ENCODE assay signal across 15 mouse cellular contexts in genomic region chr2:166559531-166559930, GRCm38 (mm10).
DNase-seq lines count a peak whose midpoint lies in the region; ATAC-seq and TF ChIP-seq lines count a peak whose summit lies in the region.
"Had no signal": no experiment of that assay in that cellular context is flagged by ENCODE, and none has a peak within 500 bp of the region (broad histone marks: within the 10 kb centered on the region; RNA-seq: fewer than 3 reads in every experiment).

No protein-coding gene starts in this region.

- H3K9me3 ChIP-seq in liver, postnatal 0 days (ENCODE audit: low read length) = no peaks in the 10 kb centered on the region
- no peaks in the 10 kb centered on the region for H3K9me3 ChIP-seq in hindbrain, embryonic 13.5 days
- H3K9me3 ChIP-seq in neural tube, embryonic 11.5 days (ENCODE audit: control insufficient read depth, low read length) = no peaks in the 10 kb centered on the region

- H3K36me3 ChIP-seq in liver, postnatal 0 days (replicated peaks; ENCODE audit: insufficient read depth, low read length) = no peaks in the 10 kb centered on the region
- H3K36me3 ChIP-seq in hindbrain, embryonic 13.5 days = no peaks in the 10 kb centered on the region
- H3K36me3 ChIP-seq in neural tube, embryonic 11.5 days (ENCODE audit: control insufficient read depth, insufficient read depth, low read length) = no peaks in the 10 kb centered on the region

- peak; percentile 7; the same call in 1 of the 2 replicates for TF ChIP-seq EP300 in liver, postnatal 0 days (IDR thresholded peaks at IDR 0.05; ENCODE audit: low read depth)

- peaks cover 6% of the 10 kb centered on the region; the same call in 1 of the 2 replicates for H3K4me1 ChIP-seq in liver, postnatal 0 days (ENCODE audit: insufficient read depth)
- peaks cover 27% of the 10 kb centered on the region for H3K4me1 ChIP-seq in hindbrain, embryonic 13.5 days (replicated peaks)
- peaks cover 17% of the 10 kb centered on the region for H3K4me1 ChIP-seq in neural tube, embryonic 11.5 days (ENCODE audit: control insufficient read depth, insufficient read depth, low read length)

- H3K27me3 ChIP-seq in liver, postnatal 0 days (ENCODE audit: insufficient read depth, low read length) = no peaks in the 10 kb centered on the region
- peaks cover 29% of the 10 kb centered on the region for H3K27me3 ChIP-seq in hindbrain, embryonic 13.5 days
- H3K27me3 ChIP-seq in neural tube, embryonic 11.5 days (ENCODE audit: control insufficient read depth, insufficient read depth, low read length) = no peaks in the 10 kb centered on the region

- ATAC-seq in liver, postnatal 0 days = peak; percentile 87
- ATAC-seq in hindbrain, embryonic 13.5 days (ENCODE audit: low FRiP score) = no peak
- no peak; the same call in 1 of the 2 replicates for ATAC-seq in neural tube, embryonic 11.5 days (ENCODE audit: insufficient read depth, low FRiP score, low TSS enrichment)
- ATAC-seq: activated CD4-positive, CD25-positive, alpha-beta regulatory T cell, adult 4 months had no signal

- peak overlapping the region; percentile 18; the same call in 1 of the 2 replicates for H3K4me2 ChIP-seq in liver, postnatal 0 days (ENCODE audit: low read depth, low read length)
- no peak overlapping the region for H3K4me2 ChIP-seq in hindbrain, embryonic 13.5 days
- 0 out of 2 replicates have a peak overlapping the region, but pooled peaks have one; percentile 12 for H3K4me2 ChIP-seq in neural tube, embryonic 11.5 days (ENCODE audit: low read depth)

- 39% methylated on average over 10 of the region's 10 CpGs for WGBS in liver, postnatal 0 days (ENCODE audit: insufficient replicate concordance)
- 7% methylated on average over 10 of the region's 10 CpGs for WGBS in hindbrain, embryonic 13.5 days
- 10% methylated on average over 10 of the region's 10 CpGs for WGBS in neural tube, embryonic 11.5 days

- H3K4me3 ChIP-seq in liver, postnatal 0 days (ENCODE audit: low read depth, low read length) = no peak overlapping the region
- no peak overlapping the region for H3K4me3 ChIP-seq in hindbrain, embryonic 13.5 days
- H3K4me3 ChIP-seq in neural tube, embryonic 11.5 days (ENCODE audit: low read depth, low read length) = no peak overlapping the region

- H3K9ac ChIP-seq in liver, postnatal 0 days (replicated peaks) = no peak overlapping the region
- peak overlapping the region; percentile 49 for H3K9ac ChIP-seq in hindbrain, embryonic 13.5 days
- H3K9ac ChIP-seq in neural tube, embryonic 11.5 days (ENCODE audit: low read length) = peak overlapping the region; percentile 32; the same call in 1 of the 2 replicates

- peak; percentile 52 for DNase-seq in liver, postnatal 0 days
- no peak for DNase-seq in liver
- peak; percentile 56 for DNase-seq in embryo, embryonic 9.5 days (ENCODE audit: extremely low spot score)
- DNase-seq in neural tube, embryonic 11.5 days (ENCODE audit: low spot score) = no peak
- DNase-seq in adrenal gland, postnatal 14 days = no peak
- no peak for DNase-seq in urinary bladder, postnatal 36 days (ENCODE audit: low spot score in 2 of 2)
- DNase-seq: gastrocnemius, postnatal 10 days; heart, postnatal 36 days; kidney, adult 11 months; kidney, postnatal 25 days; lung, postnatal 10 days; right cerebral cortex, postnatal 4 days; thymus, adult 2 months had no signal

- TF ChIP-seq CTCF in liver, postnatal 0 days (IDR thresholded peaks at IDR 0.05; ENCODE audit: low read depth) = no peak

- peak overlapping the region; percentile 64; the same call in 1 of the 2 replicates for H3K27ac ChIP-seq in liver, postnatal 0 days (ENCODE audit: low read depth)
- peak overlapping the region; percentile 55; the same call in 1 of the 2 replicates for H3K27ac ChIP-seq in hindbrain, embryonic 13.5 days
- H3K27ac ChIP-seq in neural tube, embryonic 11.5 days (ENCODE audit: low read depth, low read length) = peak overlapping the region; percentile 68

Comparison
In these comparisons a context has a peak if more than half of its experiments do, and no peak if none do; other contexts are left out.
1. DNase-seq: peak in liver, postnatal 0 days (single experiment) and embryo, embryonic 9.5 days (single experiment); none in liver (single experiment), neural tube, embryonic 11.5 days (single experiment), adrenal gland, postnatal 14 days (single experiment) and urinary bladder, postnatal 36 days (0 of 2).
2. Peak in every context shown above with its lines, with median percentiles within 50 percentile points of each other: H3K27ac ChIP-seq.